24 mouse cellular contexts compared by ENCODE assay signal in the genomic region with DNA sequence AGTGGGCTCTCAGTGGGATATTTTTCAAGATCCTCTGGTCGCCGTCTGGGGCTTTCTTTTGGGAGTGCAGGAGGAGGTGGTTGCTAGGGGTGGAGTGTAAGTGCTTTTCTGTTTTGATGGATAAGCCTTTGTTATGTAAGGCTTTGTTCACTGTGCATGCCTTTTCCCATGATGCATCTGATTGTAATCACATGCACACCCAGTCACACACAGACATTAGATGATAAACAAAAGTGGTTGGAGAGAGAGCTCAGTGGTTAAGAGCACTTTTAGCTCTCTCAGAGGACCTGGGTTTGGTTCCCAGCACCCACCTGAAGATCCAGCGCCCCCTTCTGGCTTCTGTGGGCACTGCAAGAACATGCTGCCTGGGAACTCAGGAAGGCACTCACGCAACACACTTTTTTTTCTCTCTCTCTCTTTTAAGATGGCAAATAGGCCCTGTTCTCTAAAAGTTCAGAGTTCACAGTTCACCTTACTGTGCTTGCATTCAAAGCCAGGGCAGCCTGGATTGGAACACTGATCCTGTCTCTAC.
DNase-seq lines count a peak whose midpoint lies in the region; ATAC-seq and TF ChIP-seq lines count a peak whose summit lies in the region.
"Had no signal": no experiment of that assay in that cellular context is flagged by ENCODE, and none has a peak within 500 bp of the region (broad histone marks: within the 10 kb centered on the region; RNA-seq: fewer than 3 reads in every experiment).

No protein-coding gene starts in this region.

- no peaks in the 10 kb centered on the region for H3K36me3 ChIP-seq in hindbrain, embryonic 10.5 days
- H3K36me3 ChIP-seq in hindbrain, embryonic 12.5 days: no peaks in the 10 kb centered on the region
- H3K36me3 ChIP-seq in midbrain, postnatal 0 days (ENCODE audit: insufficient read depth, low read length): no peaks in the 10 kb centered on the region
- H3K36me3 ChIP-seq in midbrain, embryonic 13.5 days: no peaks in the 10 kb centered on the region; the same call in 1 of the 2 replicates
- no peaks in the 10 kb centered on the region for H3K36me3 ChIP-seq in MEL (ENCODE audit: control insufficient read depth in 1 of 2, insufficient read depth in 2 of 2, low read length in 2 of 2)
- H3K36me3 ChIP-seq in midbrain, embryonic 16.5 days (ENCODE audit: control insufficient read depth, insufficient read depth, low read length): no peaks in the 10 kb centered on the region
- H3K36me3 ChIP-seq: embryonic facial prominence, embryonic 15.5 days; kidney, embryonic 15.5 days; limb, embryonic 10.5 days had no signal

- no peak overlapping the region for H3K9ac ChIP-seq in hindbrain, embryonic 12.5 days
- H3K9ac ChIP-seq in midbrain, postnatal 0 days (replicated peaks; ENCODE audit: low read length, poor library complexity, severe bottlenecking): no peak overlapping the region
- H3K9ac ChIP-seq in midbrain, embryonic 13.5 days (replicated peaks): no peak overlapping the region
- H3K9ac ChIP-seq in MEL (ENCODE audit: control insufficient read depth, low read depth, low read length, poor library complexity, severe bottlenecking): no peak overlapping the region
- no peak overlapping the region for H3K9ac ChIP-seq in midbrain, embryonic 16.5 days (ENCODE audit: low read depth, low read length)
- H3K9ac ChIP-seq: embryonic facial prominence, embryonic 15.5 days; kidney, embryonic 15.5 days; liver, postnatal 0 days had no signal

- H3K4me2 ChIP-seq in hindbrain, embryonic 12.5 days (replicated peaks): no peak overlapping the region
- no peak overlapping the region for H3K4me2 ChIP-seq in midbrain, postnatal 0 days (ENCODE audit: low read depth, low read length, poor library complexity, severe bottlenecking)
- no peak overlapping the region for H3K4me2 ChIP-seq in midbrain, embryonic 13.5 days (replicated peaks)
- no peak overlapping the region for H3K4me2 ChIP-seq in midbrain, embryonic 16.5 days (ENCODE audit: low read length)
- H3K4me2 ChIP-seq: embryonic facial prominence, embryonic 15.5 days; kidney, embryonic 15.5 days; midbrain, embryonic 11.5 days had no signal

- 54% methylated on average over 4 of the region's 4 CpGs for WGBS in hindbrain, embryonic 10.5 days
- WGBS in hindbrain, embryonic 12.5 days: 44% methylated on average over 4 of the region's 4 CpGs
- WGBS in midbrain, postnatal 0 days: 56% methylated on average over 4 of the region's 4 CpGs
- WGBS in midbrain, embryonic 13.5 days: 55% methylated on average over 4 of the region's 4 CpGs
- 43% methylated on average over 4 of the region's 4 CpGs for WGBS in midbrain, embryonic 16.5 days

- no peaks in the 10 kb centered on the region for H3K79me2 ChIP-seq in MEL (ENCODE audit: control insufficient read depth, insufficient read depth, low read length, poor library complexity)

- no peak for TF ChIP-seq RAD21 in MEL (IDR thresholded peaks at IDR 0.05; ENCODE audit: low read depth, low read length)

- H3K4me1 ChIP-seq in hindbrain, embryonic 10.5 days (replicated peaks): peaks cover 33% of the 10 kb centered on the region
- peaks cover 10% of the 10 kb centered on the region; the same call in 1 of the 2 replicates for H3K4me1 ChIP-seq in hindbrain, embryonic 12.5 days
- peaks cover 7% of the 10 kb centered on the region for H3K4me1 ChIP-seq in midbrain, postnatal 0 days (ENCODE audit: insufficient read depth, low read length)
- peaks cover 20% of the 10 kb centered on the region for H3K4me1 ChIP-seq in midbrain, embryonic 13.5 days (replicated peaks)
- no peaks in the 10 kb centered on the region for H3K4me1 ChIP-seq in MEL (ENCODE audit: control insufficient read depth in 1 of 2, insufficient read depth in 2 of 2, low read length in 2 of 2)
- peaks cover 4% of the 10 kb centered on the region; the same call in 1 of the 2 replicates for H3K4me1 ChIP-seq in cortical plate, adult 2 months (ENCODE audit: control insufficient read depth, insufficient read depth, low read length)
- peaks cover 14% of the 10 kb centered on the region for H3K4me1 ChIP-seq in midbrain, embryonic 16.5 days (ENCODE audit: control insufficient read depth, insufficient read depth, low read length)
- H3K4me1 ChIP-seq: embryonic facial prominence, embryonic 15.5 days; kidney, embryonic 15.5 days; limb, embryonic 10.5 days had no signal

- peaks cover 3% of the 10 kb centered on the region for H3K9me3 ChIP-seq in hindbrain, embryonic 10.5 days
- H3K9me3 ChIP-seq in hindbrain, embryonic 12.5 days (replicated peaks): peaks cover 4% of the 10 kb centered on the region
- no peaks in the 10 kb centered on the region for H3K9me3 ChIP-seq in midbrain, postnatal 0 days (ENCODE audit: low read length)
- no peaks in the 10 kb centered on the region for H3K9me3 ChIP-seq in midbrain, embryonic 13.5 days
- no peaks in the 10 kb centered on the region for H3K9me3 ChIP-seq in MEL (replicated peaks; ENCODE audit: insufficient read depth, low read length)
- H3K9me3 ChIP-seq in midbrain, embryonic 16.5 days (replicated peaks; ENCODE audit: control insufficient read depth, low read length, poor library complexity, severe bottlenecking): no peaks in the 10 kb centered on the region
- H3K9me3 ChIP-seq: embryonic facial prominence, embryonic 15.5 days; kidney, embryonic 15.5 days; limb, embryonic 10.5 days had no signal

- no peaks in the 10 kb centered on the region for H3K27me3 ChIP-seq in hindbrain, embryonic 10.5 days (ENCODE audit: insufficient read depth, poor library complexity, severe bottlenecking)
- H3K27me3 ChIP-seq in hindbrain, embryonic 12.5 days: no peaks in the 10 kb centered on the region
- H3K27me3 ChIP-seq in midbrain, postnatal 0 days (ENCODE audit: insufficient read depth, low read length): no peaks in the 10 kb centered on the region
- no peaks in the 10 kb centered on the region for H3K27me3 ChIP-seq in midbrain, embryonic 13.5 days
- H3K27me3 ChIP-seq in MEL (ENCODE audit: control insufficient read depth in 1 of 2, insufficient read depth in 2 of 2, low read length in 2 of 2): no peaks in the 10 kb centered on the region
- H3K27me3 ChIP-seq in midbrain, embryonic 16.5 days (ENCODE audit: control insufficient read depth, insufficient read depth, low read depth, low read length): no peaks in the 10 kb centered on the region
- H3K27me3 ChIP-seq: embryonic facial prominence, embryonic 15.5 days; kidney, embryonic 15.5 days; Patski had no signal

- no peak for TF ChIP-seq EP300 in MEL (IDR thresholded peaks at IDR 0.05; ENCODE audit: low read depth in 1 of 2, low read length in 2 of 2)

- no peak for TF ChIP-seq POLR2A in MEL (IDR thresholded peaks at IDR 0.05; ENCODE audit: control insufficient read depth in 1 of 2, insufficient read depth in 1 of 2, low read depth in 1 of 2, low read length in 2 of 2, poor library complexity in 1 of 2)
- TF ChIP-seq POLR2A in cortical plate, adult 2 months (IDR thresholded peaks at IDR 0.05; ENCODE audit: extremely low read depth, insufficient read depth, low read length): no peak

- peak overlapping the region; percentile 74 for H3K27ac ChIP-seq in hindbrain, embryonic 10.5 days
- H3K27ac ChIP-seq in hindbrain, embryonic 12.5 days: no peak overlapping the region
- no peak overlapping the region for H3K27ac ChIP-seq in midbrain, postnatal 0 days (ENCODE audit: low read depth, low read length)
- no peak overlapping the region for H3K27ac ChIP-seq in midbrain, embryonic 13.5 days
- no peak overlapping the region for H3K27ac ChIP-seq in MEL (ENCODE audit: control insufficient read depth, low read depth, low read length)
- no peak overlapping the region for H3K27ac ChIP-seq in cortical plate, adult 2 months (ENCODE audit: insufficient read depth, low read length)
- H3K27ac ChIP-seq in midbrain, embryonic 16.5 days (ENCODE audit: low read length): no peak overlapping the region
- H3K27ac ChIP-seq: embryonic facial prominence, embryonic 15.5 days; kidney, embryonic 15.5 days; limb, embryonic 10.5 days had no signal

- peak; percentile 40 for TF ChIP-seq CTCF in midbrain, postnatal 0 days (IDR thresholded peaks at IDR 0.05)
- TF ChIP-seq CTCF in MEL (IDR thresholded peaks at IDR 0.05 in 2 of 3, conservative IDR thresholded peaks at IDR 0.05 in 1 of 3; ENCODE audit: control insufficient read depth in 1 of 3, insufficient read depth in 1 of 3, low read depth in 2 of 3, low read length in 3 of 3, poor library complexity in 1 of 3, severe bottlenecking in 1 of 3): peak in 2 of 3 experiments; percentile 4 to 19; a peak in 1 of 6 replicates
- TF ChIP-seq CTCF in cortical plate, adult 2 months (IDR thresholded peaks at IDR 0.05; ENCODE audit: extremely low read depth, insufficient read depth, low read length): 0 out of 2 replicates have a peak, but pooled peaks have one; percentile 10

- no peak overlapping the region for H3K4me3 ChIP-seq in hindbrain, embryonic 10.5 days
- H3K4me3 ChIP-seq in hindbrain, embryonic 12.5 days: no peak overlapping the region
- H3K4me3 ChIP-seq in midbrain, postnatal 0 days (ENCODE audit: low read depth, low read length): no peak overlapping the region
- H3K4me3 ChIP-seq in midbrain, embryonic 13.5 days (replicated peaks): no peak overlapping the region
- H3K4me3 ChIP-seq in MEL (ENCODE audit: control insufficient read depth in 1 of 2, insufficient read depth in 1 of 2, low read depth in 2 of 2, low read length in 2 of 2): no peak overlapping the region
- H3K4me3 ChIP-seq in cortical plate, adult 2 months (ENCODE audit: insufficient read depth, low read length): no peak overlapping the region
- H3K4me3 ChIP-seq in midbrain, embryonic 16.5 days (ENCODE audit: low read depth, low read length): no peak overlapping the region
- H3K4me3 ChIP-seq: embryonic facial prominence, embryonic 15.5 days; kidney, embryonic 15.5 days; limb, embryonic 10.5 days had no signal

- ATAC-seq in hindbrain, embryonic 12.5 days (ENCODE audit: low FRiP score): no peak
- ATAC-seq in midbrain, postnatal 0 days (ENCODE audit: low FRiP score): no peak
- ATAC-seq in midbrain, embryonic 13.5 days: no peak
- no peak for ATAC-seq in midbrain, embryonic 16.5 days
- ATAC-seq: forebrain, embryonic 14.5 days; liver, postnatal 0 days; Patski had no signal

- no peak for DNase-seq in hindbrain, embryonic 10.5 days (ENCODE audit: low spot score)
- no peak for DNase-seq in midbrain, postnatal 0 days (ENCODE audit: low spot score)
- DNase-seq in MEL (ENCODE audit: low read depth, low spot score): no peak
- no peak for DNase-seq in adrenal gland, adult 2 months
- DNase-seq: adrenal gland, postnatal 36 days; cerebellum, adult 11 months; cerebellum, postnatal 36 days; kidney, adult 11 months; kidney, postnatal 4 days; layer of hippocampus, adult 9-11 months; liver; liver, postnatal 0 days; lung, postnatal 14 days; thymus, postnatal 14 days had no signal

TF ChIP-seq in MEL, 35 proteins besides CTCF, POLR2A, EP300 and RAD21:
- TF ChIP-seq TAL1 (IDR thresholded peaks at IDR 0.05; ENCODE audit: low read length) (no peak), KAT2A (conservative IDR thresholded peaks at IDR 0.05; ENCODE audit: low read depth, low read length) (no peak), MYB (IDR thresholded peaks at IDR 0.05; ENCODE audit: low read depth, low read length) (no peak), MXI1 (IDR thresholded peaks at IDR 0.05; ENCODE audit: low read depth, low read length) (no peak)
